Mouse (Mus musculus): ENCODE results near the gene Tex26. TPM values are rescaled to one million over a fixed set of nuclear protein-coding genes. Genes with fewer than 3 reads are reported as not detected.
A peak's percentile ranks its signal among the peaks of the same experiment; 100 is the strongest.

The Tex26 gene
- polyA plus RNA-seq (2016; fragmentation: Nextera tagmentation; extraction: Ambion mirVana), result 0.62 and 1.1 TPM in 2 replicates

GRCm38 (mm10) chr5:149439531-149440179 is at the start of gene Tex26:
Gene Tex26, plus strand, starts transcription at chr5:149439660.
- Histone ChIP-seq H3K27ac (replicated peaks) (peak within 1 kb of the TSS; percentile 90), H3K4me1 (peaks cover 51% of the 10 kb centered on the region), H3K9me3 (no peaks in the 10 kb centered on the region), H3K4me3 (peak within 1 kb of the TSS; percentile 63), H3K27me3 (replicated peaks; ENCODE audit: low read depth, poor library complexity, severe bottlenecking) (0 out of 2 replicates have a peak, but pooled peaks cover 7% of the 10 kb centered on the region), H3K36me3 (replicated peaks) (no peaks in the 10 kb centered on the region)
- peak; percentile 89 for DNase-seq (ENCODE audit: low spot score)
- WGBS, result under 1% methylated on average over 25 of the region's 25 CpGs

GRCm38 (mm10) chr5:149391574-149392375 is 47.7 kb upstream of the Tex26 start:
- H3K4me1 ChIP-seq, result peaks cover 37% of the 10 kb centered on the region
- peaks cover 7% of the 10 kb centered on the region; the same call in 1 of the 2 replicates for H3K9me3 ChIP-seq
- peak overlapping the region; percentile 74 for H3K27ac ChIP-seq (replicated peaks)
- 41% methylated on average over 18 of the region's 18 CpGs for WGBS
- H3K4me3 ChIP-seq, result 0 out of 2 replicates have a peak overlapping the region, but pooled peaks have one; percentile 12
- no peaks in the 10 kb centered on the region for H3K36me3 ChIP-seq (replicated peaks)
- no peaks in the 10 kb centered on the region; the same call in 1 of the 2 replicates for H3K27me3 ChIP-seq (replicated peaks; ENCODE audit: low read depth, poor library complexity, severe bottlenecking)
- peak; percentile 53 for DNase-seq (ENCODE audit: low spot score)

- Histone ChIP-seq H3K9me3 (peaks cover 7% of the 10 kb centered on the region; the same call in 1 of the 2 replicates), H3K4me3 (no peak overlapping the region), H3K27ac (replicated peaks) (no peak overlapping the region; the same call in 1 of the 2 replicates), H3K27me3 (replicated peaks; ENCODE audit: low read depth, poor library complexity, severe bottlenecking) (no peaks in the 10 kb centered on the region; the same call in 1 of the 2 replicates), H3K36me3 (replicated peaks) (no peaks in the 10 kb centered on the region), H3K4me1 (peaks cover 37% of the 10 kb centered on the region)
- 67% methylated on average over 6 of the region's 6 CpGs for WGBS
- peak; percentile 46 for DNase-seq (ENCODE audit: low spot score)
These were observed 47.0 kb upstream of the Tex26 start for GRCm38 (mm10) chr5:149392420-149392988.

- Histone ChIP-seq H3K9me3 (peaks cover 9% of the 10 kb centered on the region), H3K27ac (replicated peaks) (no peak overlapping the region), H3K4me1 (peaks cover 9% of the 10 kb centered on the region), H3K4me3 (no peak overlapping the region), H3K27me3 (replicated peaks; ENCODE audit: low read depth, poor library complexity, severe bottlenecking) (no peaks in the 10 kb centered on the region), H3K36me3 (replicated peaks) (no peaks in the 10 kb centered on the region)
- WGBS, result 89% methylated on average over 7 of the region's 7 CpGs
- DNase-seq (ENCODE audit: low spot score), result no peak
These were observed 37.9 kb upstream of the Tex26 start for GRCm38 (mm10) chr5:149401446-149401975.

- Histone ChIP-seq H3K27me3 (replicated peaks; ENCODE audit: low read depth, poor library complexity, severe bottlenecking) (no peaks in the 10 kb centered on the region), H3K36me3 (replicated peaks) (no peaks in the 10 kb centered on the region), H3K4me3 (no peak overlapping the region), H3K27ac (replicated peaks) (no peak overlapping the region), H3K9me3 (peaks cover 9% of the 10 kb centered on the region), H3K4me1 (peaks cover 9% of the 10 kb centered on the region)
- WGBS, result 91% methylated on average over 10 of the region's 10 CpGs
- DNase-seq (ENCODE audit: low spot score), result no peak
These were observed 37.4 kb upstream of the Tex26 start for GRCm38 (mm10) chr5:149402029-149402428.

GRCm38 (mm10) chr5:149403386-149403785 is 36.1 kb upstream of the Tex26 start:
- WGBS, result 79% methylated on average over 5 of the region's 5 CpGs
- H3K4me1 ChIP-seq, result peaks cover 9% of the 10 kb centered on the region
- no peaks in the 10 kb centered on the region for H3K27me3 ChIP-seq (replicated peaks; ENCODE audit: low read depth, poor library complexity, severe bottlenecking)
- no peak overlapping the region for H3K27ac ChIP-seq (replicated peaks)
- no peak overlapping the region for H3K4me3 ChIP-seq
- peaks cover 15% of the 10 kb centered on the region for H3K9me3 ChIP-seq
- no peak for DNase-seq (ENCODE audit: low spot score)
- no peaks in the 10 kb centered on the region for H3K36me3 ChIP-seq (replicated peaks)

- no peak for DNase-seq (ENCODE audit: low spot score)
- 83% methylated on average over 5 of the region's 5 CpGs for WGBS
These were observed 34.8 kb upstream of the Tex26 start for GRCm38 (mm10) chr5:149404710-149405109.

GRCm38 (mm10) chr5:149406791-149407276 is 32.6 kb upstream of the Tex26 start:
- peaks cover 14% of the 10 kb centered on the region for H3K4me1 ChIP-seq
- no peak overlapping the region; the same call in 1 of the 2 replicates for H3K27ac ChIP-seq (replicated peaks)
- H3K36me3 ChIP-seq (replicated peaks), result no peaks in the 10 kb centered on the region
- H3K27me3 ChIP-seq (replicated peaks; ENCODE audit: low read depth, poor library complexity, severe bottlenecking), result peaks cover 23% of the 10 kb centered on the region
- no peak for DNase-seq (ENCODE audit: low spot score)
- 95% methylated on average over 8 of the region's 8 CpGs for WGBS
- peaks cover 15% of the 10 kb centered on the region for H3K9me3 ChIP-seq
- no peak overlapping the region for H3K4me3 ChIP-seq

More at GRCm38 (mm10) chr5:149404710-149405109, 34.8 kb upstream of the Tex26 start:
- no peaks in the 10 kb centered on the region for H3K36me3 ChIP-seq (replicated peaks)
- H3K4me3 ChIP-seq, result no peak overlapping the region
- H3K27me3 ChIP-seq (replicated peaks; ENCODE audit: low read depth, poor library complexity, severe bottlenecking), result peaks cover 1% of the 10 kb centered on the region; the same call in 1 of the 2 replicates
- peaks cover 15% of the 10 kb centered on the region for H3K9me3 ChIP-seq
- H3K4me1 ChIP-seq, result peaks cover 6% of the 10 kb centered on the region
- H3K27ac ChIP-seq (replicated peaks), result no peak overlapping the region

- peaks cover 43% of the 10 kb centered on the region for H3K27me3 ChIP-seq (replicated peaks; ENCODE audit: low read depth, poor library complexity, severe bottlenecking)
- no peak for DNase-seq (ENCODE audit: low spot score)
- no peaks in the 10 kb centered on the region for H3K36me3 ChIP-seq (replicated peaks)
- no peak overlapping the region for H3K27ac ChIP-seq (replicated peaks)
- peaks cover 20% of the 10 kb centered on the region for H3K4me1 ChIP-seq
- peaks cover 10% of the 10 kb centered on the region for H3K9me3 ChIP-seq
- H3K4me3 ChIP-seq, result no peak overlapping the region
- 91% methylated on average over 3 of the region's 3 CpGs for WGBS
These were observed 30.0 kb upstream of the Tex26 start for GRCm38 (mm10) chr5:149409502-149409901.

- H3K4me3 ChIP-seq, result peak within 1 kb of the TSS; percentile 56
- H3K4me1 ChIP-seq, result peaks cover 14% of the 10 kb centered on the region
- H3K27me3 ChIP-seq (replicated peaks; ENCODE audit: low read depth, poor library complexity, severe bottlenecking), result peaks cover 49% of the 10 kb centered on the region
- H3K27ac ChIP-seq (replicated peaks), result peak within 1 kb of the TSS; percentile 77
- peak; percentile 64 for DNase-seq (ENCODE audit: low spot score)
- WGBS, result 4% methylated on average over 38 of the region's 38 CpGs
- H3K9me3 ChIP-seq, result peaks cover 6% of the 10 kb centered on the region; the same call in 1 of the 2 replicates
- no peaks in the 10 kb centered on the region for H3K36me3 ChIP-seq (replicated peaks)
These were observed 27.8 kb upstream of the Tex26 start, which contains the start of gene Medag for GRCm38 (mm10) chr5:149411509-149412193. Gene Medag, plus strand, starts transcription at chr5:149411749.

GRCm38 (mm10) chr5:149412194-149412575 is 27.3 kb upstream of the Tex26 start:
- H3K4me3 ChIP-seq, result peak overlapping the region; percentile 56
- 31% methylated on average over 11 of the region's 11 CpGs for WGBS
- H3K36me3 ChIP-seq (replicated peaks), result no peaks in the 10 kb centered on the region
- no peak for DNase-seq (ENCODE audit: low spot score)
- peaks cover 14% of the 10 kb centered on the region for H3K4me1 ChIP-seq
- H3K27ac ChIP-seq (replicated peaks), result peak overlapping the region; percentile 77
- H3K27me3 ChIP-seq (replicated peaks; ENCODE audit: low read depth, poor library complexity, severe bottlenecking), result peaks cover 49% of the 10 kb centered on the region
- peaks cover 6% of the 10 kb centered on the region; the same call in 1 of the 2 replicates for H3K9me3 ChIP-seq

All from embryonic facial prominence, embryonic 10.5 days (tissue).